Mouse (Mus musculus) lung, postnatal 36 days (tissue): ENCODE data around the gene Asic1.

Source experiments
- DNase-seq: peaks from one replicate; pipeline ENCODE4 v3.0.0; 2022; ENCODE audit warnings: mixed read lengths

Gene Asic1

GRCm38 (mm10) chr15:99670154-99670821, at the start of gene Asic1:
Gene Asic1, plus strand, starts transcription at chr15:99670368.
- peak; percentile 66 for DNase-seq

DNA sequence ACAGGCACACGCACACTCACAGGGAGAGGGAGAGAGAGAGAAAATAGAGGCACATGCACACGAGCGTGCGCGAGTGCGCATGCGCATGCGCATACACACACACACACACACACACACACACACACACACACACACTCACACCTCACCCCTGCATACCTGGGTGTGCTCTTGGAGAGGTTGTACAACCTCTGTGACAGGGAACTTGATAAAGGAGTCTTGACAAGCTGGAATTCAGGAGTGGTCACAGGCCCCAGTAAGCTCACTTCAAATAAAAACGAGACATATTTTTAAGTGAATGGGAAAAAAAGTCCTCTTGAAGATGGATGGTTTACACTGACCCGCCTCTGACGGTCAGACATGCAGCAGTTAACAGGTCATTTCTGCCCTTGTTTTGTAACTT, 48.1 kb upstream of the Asic1 start:
- peak; percentile 12 for DNase-seq

DNA sequence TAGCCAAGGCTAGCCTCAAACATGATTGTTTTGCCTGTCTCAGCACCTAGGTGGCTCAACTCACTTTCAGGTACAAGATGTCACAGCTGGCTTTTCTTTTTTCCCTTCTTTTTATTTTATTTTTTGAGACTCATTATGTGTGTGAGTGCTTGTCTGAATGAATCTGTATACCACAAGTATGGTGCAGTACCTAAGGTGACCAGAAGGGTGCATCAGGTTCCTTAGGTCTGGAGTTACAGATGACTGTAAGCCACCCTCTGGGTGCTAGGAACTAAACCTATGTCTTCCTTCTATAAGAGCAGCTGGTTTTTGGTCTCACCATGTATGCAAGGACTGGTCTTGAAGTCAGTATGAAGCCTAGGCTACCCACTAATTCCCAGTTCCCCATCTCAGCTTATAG, 38.5 kb upstream of the Asic1 start:
- peak; percentile 33 for DNase-seq

DNA sequence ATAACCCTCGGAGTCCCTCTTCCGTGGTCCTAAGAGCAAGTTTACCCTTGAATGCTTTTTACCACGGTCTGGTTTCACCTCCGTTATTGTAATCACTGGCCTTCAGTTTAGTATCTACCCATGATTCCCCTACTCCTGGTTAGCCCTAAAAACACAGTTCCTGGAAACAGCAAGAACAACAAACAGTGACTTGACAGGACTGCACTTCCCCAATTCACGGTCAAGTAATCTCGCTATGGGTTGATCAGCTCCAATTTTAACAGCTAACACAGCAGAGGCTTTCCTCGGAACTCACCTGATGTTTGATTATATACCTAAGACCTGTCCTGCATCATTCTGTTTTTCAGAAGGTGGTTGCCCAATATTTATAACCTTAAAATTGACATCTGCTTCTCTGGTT, 35.5 kb upstream of the Asic1 start:
- no peak for DNase-seq

DNA sequence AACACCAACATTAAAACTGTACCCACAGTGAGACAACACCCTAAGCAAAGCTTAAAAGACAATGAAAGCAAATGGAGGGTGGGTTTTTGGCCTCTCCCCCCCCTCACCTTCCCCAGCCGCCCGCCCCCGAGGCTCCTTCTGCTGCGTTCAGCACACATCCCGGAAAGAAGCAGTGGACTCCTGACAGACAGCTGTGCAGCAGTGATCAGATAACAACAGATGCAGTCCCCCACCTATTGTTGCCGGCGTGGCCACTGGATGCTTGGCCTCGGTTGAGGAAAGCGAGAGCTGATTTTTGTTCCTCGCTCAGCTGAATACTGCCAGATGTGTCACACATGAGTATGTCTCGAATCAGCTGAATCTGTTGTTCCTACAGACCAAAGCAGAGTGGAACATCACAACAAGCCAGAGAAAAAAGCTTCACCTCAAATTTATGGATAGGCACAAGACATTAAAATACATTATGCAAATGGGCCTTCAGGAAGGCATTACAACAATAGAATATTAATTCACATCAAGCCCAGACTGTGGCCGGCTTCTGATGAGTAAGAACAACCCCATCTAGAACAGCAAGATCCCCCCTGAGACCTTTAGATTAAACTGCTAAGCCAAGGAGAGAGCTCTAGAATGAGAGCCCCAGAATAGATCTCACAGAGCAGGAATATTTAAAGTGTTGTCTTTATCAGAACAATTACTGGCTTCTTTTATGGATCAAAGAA, 32.6 kb upstream of the Asic1 start:
- no peak for DNase-seq

DNA sequence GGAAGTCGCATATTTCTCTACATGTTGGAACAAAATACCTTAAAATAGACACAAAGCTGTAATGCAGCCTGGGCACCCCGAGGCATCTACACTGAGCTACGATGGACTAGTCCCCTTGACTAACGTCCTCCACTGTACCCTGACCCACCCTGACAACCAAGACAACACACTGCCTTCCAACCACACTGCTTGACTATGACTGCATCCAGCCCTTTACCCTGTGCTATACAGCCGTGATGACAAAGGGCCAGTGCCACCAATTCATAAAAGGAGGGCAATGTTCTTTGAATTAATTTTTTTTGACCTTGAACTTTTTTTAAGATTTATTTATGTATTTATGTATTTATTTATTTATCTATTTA, 32.1 kb upstream of the Asic1 start:
- no peak for DNase-seq

- no peak for DNase-seq
Measured at GRCm38 (mm10) chr15:99642622-99643021, 27.5 kb upstream of the Asic1 start.

GRCm38 (mm10) chr15:99643832-99644231, 26.3 kb upstream of the Asic1 start:
- DNase-seq = no peak

GRCm38 (mm10) chr15:99644776-99645175, 25.4 kb upstream of the Asic1 start:
- DNase-seq = no peak

GRCm38 (mm10) chr15:99648326-99648725, 21.8 kb upstream of the Asic1 start:
- DNase-seq = no peak

DNA sequence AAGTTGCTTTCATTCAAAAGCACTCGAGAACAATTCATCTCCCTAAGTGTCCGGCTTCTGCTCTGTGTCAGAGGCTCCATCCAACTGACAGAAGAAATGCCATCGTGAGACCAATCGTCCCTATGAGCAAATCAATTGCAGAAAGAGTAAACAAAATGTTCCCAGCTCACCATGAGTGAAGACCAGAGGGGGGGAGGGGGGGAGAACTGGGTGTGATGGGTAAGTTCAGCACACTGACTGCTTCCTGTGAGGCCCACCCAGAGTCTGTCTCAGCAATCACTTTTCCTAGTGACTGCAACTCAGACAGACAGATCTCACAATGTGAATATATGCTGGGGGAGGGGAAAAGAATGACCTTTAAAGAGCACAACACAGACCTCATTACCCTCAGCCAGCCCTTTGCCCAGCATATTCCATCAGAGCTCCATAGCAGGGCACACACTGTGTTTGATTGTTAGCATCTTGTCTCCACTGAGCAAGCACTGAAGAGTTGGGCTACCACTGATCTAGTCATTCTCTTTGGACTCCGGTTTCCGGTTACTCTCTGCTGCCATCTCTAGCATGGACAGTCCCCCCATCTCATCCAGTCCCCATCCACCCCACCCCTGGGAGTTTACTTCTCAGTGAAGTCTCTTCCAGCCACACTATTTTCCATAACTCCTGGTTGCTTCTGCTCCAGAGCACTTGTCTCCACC, 21.0 kb upstream of the Asic1 start:
- no peak for DNase-seq

DNA sequence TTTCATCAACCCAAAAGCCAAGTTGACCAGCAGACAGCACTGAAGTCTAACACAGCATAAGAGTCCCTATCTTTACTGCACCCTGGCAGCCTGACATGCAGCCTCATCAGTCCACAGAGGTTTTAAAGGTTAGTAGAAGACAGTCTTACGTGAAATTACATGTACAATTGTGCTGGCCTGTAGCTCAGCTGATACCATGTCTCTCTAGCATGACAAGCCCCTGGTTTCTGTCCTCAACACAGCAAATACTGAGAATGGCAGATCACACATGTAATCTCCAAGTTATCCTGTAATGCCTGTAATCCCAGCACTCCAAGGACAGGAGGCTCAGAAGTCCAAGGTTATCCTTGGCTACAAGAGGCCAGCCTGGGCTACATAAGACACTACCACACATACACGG, 19.9 kb upstream of the Asic1 start:
- no peak for DNase-seq

DNA sequence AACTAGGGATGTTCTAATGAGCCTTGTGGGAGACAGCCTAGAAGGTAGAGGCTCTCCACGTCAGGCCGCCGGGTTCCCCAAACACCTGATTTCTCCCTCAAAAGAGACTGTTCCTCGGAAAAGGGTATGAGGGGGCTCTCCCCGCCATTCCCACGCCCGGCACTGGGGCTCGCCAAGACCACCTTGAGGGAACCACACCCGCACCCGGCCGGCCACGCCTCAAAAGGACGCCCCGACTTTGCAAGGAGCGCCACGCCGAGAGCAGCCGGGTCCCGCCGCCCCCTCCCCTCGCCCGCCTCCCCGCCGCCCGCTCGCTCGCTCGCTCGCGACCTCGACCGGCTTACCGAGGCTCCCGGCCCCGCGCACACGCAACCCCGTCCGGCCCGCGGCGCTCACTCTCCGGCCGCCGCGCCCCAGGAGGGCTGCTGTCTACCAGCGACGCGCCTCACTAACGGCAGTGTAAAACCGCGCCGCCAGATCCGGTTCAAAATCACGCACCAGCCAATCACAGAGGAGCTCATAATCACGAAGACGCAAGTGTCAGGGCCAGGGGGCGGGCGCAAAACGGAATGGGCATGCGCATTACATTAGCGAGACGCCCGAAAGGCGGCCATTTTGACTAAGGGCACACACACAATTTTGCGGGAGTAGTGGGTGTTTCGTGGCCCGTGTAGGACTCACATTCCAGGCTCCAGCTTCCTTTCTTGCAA, 18.9 kb upstream of the Asic1 start, which contains the start of gene Racgap1:
TSS of gene Racgap1 (minus strand) at position 494 of the 710 bp plus-strand sequence.
- DNase-seq = peak; percentile 99

DNA sequence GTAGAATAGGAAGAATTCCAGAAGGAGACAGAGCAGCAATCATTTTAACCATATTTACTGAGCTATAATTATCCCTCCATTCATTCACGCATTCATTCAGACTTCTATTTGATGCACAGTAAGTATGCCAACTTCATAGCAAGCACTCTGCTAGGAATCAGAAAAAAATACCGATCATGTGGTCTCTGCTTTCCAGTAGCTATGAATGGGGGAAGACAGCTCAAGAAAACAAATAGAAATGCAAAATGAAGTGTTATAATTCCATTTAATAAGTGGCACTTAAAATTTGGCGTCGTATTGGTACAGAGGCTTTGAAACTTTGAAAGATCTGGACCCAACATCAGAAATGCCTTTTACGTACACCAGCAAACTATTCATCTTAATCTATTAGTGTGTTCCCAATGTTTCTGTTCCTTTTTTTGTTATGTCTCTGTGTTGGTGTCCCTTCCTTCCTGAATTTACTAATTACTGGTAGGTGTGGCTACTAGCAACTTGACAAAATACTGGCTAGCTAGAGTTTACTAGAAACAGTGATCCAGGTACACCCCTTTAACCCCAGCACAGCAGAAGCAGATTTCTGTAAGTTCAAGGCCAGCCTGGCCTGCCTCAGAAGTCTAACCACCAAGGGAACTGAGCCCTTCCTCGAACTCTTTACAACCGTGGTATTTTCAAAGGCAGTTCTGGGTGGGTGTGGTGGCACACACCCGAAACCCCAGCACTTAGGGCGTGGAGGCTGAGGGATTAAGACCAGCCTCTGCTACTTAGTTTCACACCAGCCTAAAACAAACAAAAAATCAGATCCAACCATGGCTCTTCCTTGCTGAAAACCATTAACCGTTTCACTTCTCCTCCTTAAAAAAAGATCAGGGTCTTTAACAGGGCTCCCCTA, 17.9 kb upstream of the Asic1 start:
- DNase-seq = no peak

DNA sequence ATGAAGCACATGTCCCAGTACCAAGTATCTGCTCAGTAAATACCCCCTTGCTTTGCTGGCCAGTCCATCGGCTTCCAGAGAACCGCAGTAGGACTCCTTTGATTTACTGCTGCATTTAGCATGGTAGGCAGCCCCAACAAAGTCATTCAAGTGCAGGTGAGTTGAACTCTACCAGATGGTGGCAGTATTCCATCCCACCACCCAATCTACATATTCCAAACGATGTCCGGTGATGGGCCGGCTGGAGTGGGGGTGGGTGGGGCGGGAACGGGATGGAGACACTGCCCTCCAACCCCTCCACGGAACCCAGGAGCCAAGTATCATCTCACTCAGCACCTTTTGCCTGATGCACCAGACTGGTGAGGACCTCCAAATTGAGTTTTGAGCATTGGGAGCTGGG, 16.9 kb upstream of the Asic1 start:
- DNase-seq = peak; percentile 41

GRCm38 (mm10) chr15:99653876-99654275, 16.3 kb upstream of the Asic1 start:
- DNase-seq = no peak

- DNase-seq = no peak
Measured at GRCm38 (mm10) chr15:99655956-99656355, 14.2 kb upstream of the Asic1 start.

- no peak for DNase-seq
Measured at GRCm38 (mm10) chr15:99658437-99658836, 11.7 kb upstream of the Asic1 start.

DNA sequence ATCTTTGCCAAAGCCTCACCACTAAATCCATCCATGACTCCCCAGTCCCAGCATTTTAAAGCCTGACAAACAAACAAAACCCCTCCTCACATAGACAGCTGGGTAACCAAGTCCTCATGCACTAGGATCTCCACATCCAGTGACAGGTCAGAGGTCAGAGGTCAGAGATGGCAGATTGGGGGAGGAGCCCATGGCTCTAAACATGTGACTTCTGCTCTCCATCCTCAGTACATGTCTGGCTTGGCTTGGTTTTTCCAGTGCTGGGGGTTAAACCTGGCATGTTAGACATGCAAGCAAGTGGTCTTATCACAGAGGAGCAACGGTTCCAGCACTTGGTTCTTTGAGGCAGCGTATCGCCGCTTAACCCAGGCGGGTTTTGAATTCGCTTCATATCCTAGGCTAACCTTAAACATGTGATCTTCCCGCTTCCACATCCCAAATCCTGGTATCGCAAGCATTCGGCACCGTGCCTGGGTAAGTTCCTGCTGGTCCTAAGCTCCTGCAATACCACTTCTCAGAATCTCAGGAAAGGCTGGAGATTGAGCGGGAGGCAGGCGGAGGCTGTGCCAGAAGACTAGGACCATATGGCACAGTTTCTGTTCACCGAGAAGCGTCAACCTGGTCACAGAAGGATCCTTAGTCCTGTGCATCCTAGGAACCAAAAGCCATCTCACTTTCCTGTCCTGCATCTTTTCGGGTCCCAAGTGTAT, 8.9 kb upstream of the Asic1 start:
- no peak for DNase-seq

DNA sequence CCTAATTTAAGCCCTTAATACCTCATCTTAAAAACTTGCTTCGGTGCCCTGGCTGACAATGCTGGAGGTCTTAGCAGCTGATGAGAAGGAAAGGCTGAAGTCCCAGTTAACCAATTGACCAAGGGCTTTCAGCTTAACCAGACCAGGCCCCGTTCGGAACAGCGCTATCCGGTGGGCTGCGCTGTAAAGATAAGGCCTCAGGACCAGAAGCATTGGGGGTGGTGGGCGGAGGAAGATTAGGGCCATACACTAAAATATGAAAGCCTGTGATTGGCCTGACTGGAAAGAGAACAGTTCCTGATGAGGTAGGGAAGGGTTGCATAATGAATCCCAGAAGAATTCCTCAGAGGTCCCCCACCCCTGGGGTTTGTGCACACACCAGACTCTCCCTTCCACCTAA, 7.8 kb upstream of the Asic1 start:
- no peak for DNase-seq

DNA sequence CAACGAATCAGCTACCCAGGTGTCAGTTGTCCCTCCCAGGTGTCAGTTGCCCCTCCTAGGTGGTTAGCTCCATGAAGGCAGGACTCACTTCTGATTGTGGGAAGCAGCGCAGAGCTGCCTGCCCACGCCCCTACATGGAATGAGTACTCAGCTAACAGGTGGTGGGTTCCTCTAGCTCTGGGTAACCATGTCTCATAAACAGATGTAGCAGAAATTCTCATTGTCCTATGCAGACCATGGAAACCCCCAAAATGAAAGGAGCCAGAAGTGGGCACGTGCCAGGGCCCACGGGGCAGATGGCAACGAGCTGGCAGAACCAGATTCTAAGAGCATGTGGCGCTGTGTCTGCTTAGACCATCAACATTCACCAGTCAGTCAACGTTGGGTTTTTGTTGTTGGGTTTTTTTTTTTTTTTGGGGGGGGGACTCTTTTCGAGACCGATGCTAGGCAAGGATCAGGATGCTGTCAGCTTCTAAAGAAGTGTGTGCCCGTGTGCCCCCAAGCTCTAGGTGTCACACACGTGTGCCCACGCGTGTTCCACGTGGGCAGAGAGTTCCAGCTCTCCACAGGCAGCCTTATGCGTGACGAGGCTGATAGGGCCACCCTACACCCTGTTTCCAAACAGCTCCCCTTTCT, 6.1 kb upstream of the Asic1 start:
- DNase-seq = no peak
